Comparison of ENCODE assay signal across 11 mouse cellular contexts in genomic region chr7:68021741-68022140, GRCm38 (mm10).
DNase-seq lines count a peak whose midpoint lies in the region; ATAC-seq and TF ChIP-seq lines count a peak whose summit lies in the region.
"Had no signal": no experiment of that assay in that cellular context is flagged by ENCODE, and none has a peak within 500 bp of the region (broad histone marks: within the 10 kb centered on the region; RNA-seq: fewer than 3 reads in every experiment).

No protein-coding gene starts in this region.

- no peak for TF ChIP-seq CTCF in C2C12 (IDR thresholded peaks at IDR 0.05; ENCODE audit: control insufficient read depth, insufficient read depth, insufficient read length)

- peaks cover 30% of the 10 kb centered on the region for H3K79me3 ChIP-seq in C2C12 (ENCODE audit: low read depth)

- peaks cover 51% of the 10 kb centered on the region for H3K4me1 ChIP-seq in lung, embryonic 15.5 days
- peaks cover 19% of the 10 kb centered on the region for H3K4me1 ChIP-seq in midbrain, embryonic 15.5 days
- peaks cover 34% of the 10 kb centered on the region for H3K4me1 ChIP-seq in forebrain, embryonic 10.5 days

- peaks cover 63% of the 10 kb centered on the region for H3K79me2 ChIP-seq in C2C12 (ENCODE audit: control insufficient read depth, insufficient read depth)

- H3K4me3 ChIP-seq in C2C12 (ENCODE audit: insufficient read depth, poor library complexity, severe bottlenecking) = peak overlapping the region; percentile 18
- no peak overlapping the region for H3K4me3 ChIP-seq in lung, embryonic 15.5 days
- no peak overlapping the region for H3K4me3 ChIP-seq in midbrain, embryonic 15.5 days
- no peak overlapping the region for H3K4me3 ChIP-seq in forebrain, embryonic 10.5 days
- H3K4me3 ChIP-seq: erythroblast, embryonic 14.5 days had no signal

- peak; percentile 87 to 89 for DNase-seq in adrenal gland, postnatal 36 days
- peak; percentile 74 to 80 for DNase-seq in heart, postnatal 10 days
- DNase-seq in right cerebral cortex, postnatal 25 days = no peak
- DNase-seq in forebrain, embryonic 10.5 days (ENCODE audit: extremely low spot score, low spot score) = no peak
- DNase-seq: spleen, adult 18-20 months had no signal

- no peaks in the 10 kb centered on the region for H3K9me3 ChIP-seq in lung, embryonic 15.5 days
- no peaks in the 10 kb centered on the region for H3K9me3 ChIP-seq in midbrain, embryonic 15.5 days
- no peaks in the 10 kb centered on the region for H3K9me3 ChIP-seq in forebrain, embryonic 10.5 days

- peaks cover 10% of the 10 kb centered on the region for H3K36me3 ChIP-seq in C2C12 (ENCODE audit: control insufficient read depth, insufficient read depth)
- no peaks in the 10 kb centered on the region for H3K36me3 ChIP-seq in lung, embryonic 15.5 days
- no peaks in the 10 kb centered on the region for H3K36me3 ChIP-seq in midbrain, embryonic 15.5 days (replicated peaks)
- H3K36me3 ChIP-seq in forebrain, embryonic 10.5 days (replicated peaks) = peaks cover 32% of the 10 kb centered on the region

- no peak overlapping the region for H3ac ChIP-seq in C2C12 (ENCODE audit: control insufficient read depth, insufficient read length, low read depth)

- no peak overlapping the region for H3K4me2 ChIP-seq in lung, embryonic 15.5 days
- H3K4me2 ChIP-seq in midbrain, embryonic 15.5 days = no peak overlapping the region

- ATAC-seq in lung, embryonic 15.5 days (ENCODE audit: borderline replicate concordance, extremely low read depth, low FRiP score, low TSS enrichment) = peak; percentile 77; the same call in 1 of the 2 replicates
- ATAC-seq in frontal cortex, adult (ENCODE audit: low TSS enrichment) = no peak
- no peak for ATAC-seq in midbrain, embryonic 15.5 days (replicated peaks)

- no peak overlapping the region for H3K9ac ChIP-seq in lung, embryonic 15.5 days
- H3K9ac ChIP-seq in midbrain, embryonic 15.5 days = no peak overlapping the region

- peak overlapping the region; percentile 22 for H3K27ac ChIP-seq in lung, embryonic 15.5 days
- H3K27ac ChIP-seq in midbrain, embryonic 15.5 days = no peak overlapping the region
- H3K27ac ChIP-seq in forebrain, embryonic 10.5 days = no peak overlapping the region
- H3K27ac ChIP-seq: macrophage had no signal

- no peaks in the 10 kb centered on the region for H3K27me3 ChIP-seq in C2C12 (ENCODE audit: control insufficient read depth, insufficient read depth, insufficient read length)
- no peaks in the 10 kb centered on the region for H3K27me3 ChIP-seq in lung, embryonic 15.5 days
- H3K27me3 ChIP-seq in midbrain, embryonic 15.5 days (replicated peaks) = no peaks in the 10 kb centered on the region
- H3K27me3 ChIP-seq in forebrain, embryonic 10.5 days (ENCODE audit: poor library complexity, severe bottlenecking) = no peaks in the 10 kb centered on the region

- WGBS in lung, embryonic 15.5 days = 18% methylated on average over 2 of the region's 2 CpGs
- WGBS in midbrain, embryonic 15.5 days = 73% methylated on average over 2 of the region's 2 CpGs
- WGBS in forebrain, embryonic 10.5 days = 82% methylated on average over 2 of the region's 2 CpGs

- intact Hi-C loops in heart, postnatal 10 days (cut with DNase I) = no loop called here

TF ChIP-seq in C2C12, 6 proteins besides CTCF, POLR2A, EP300 and RAD21:
- TF ChIP-seq USF1 (IDR thresholded peaks at IDR 0.05; ENCODE audit: low read depth) = no peak
- TF ChIP-seq CEBPB (IDR thresholded peaks at IDR 0.05; ENCODE audit: low read depth) = no peak
- TF ChIP-seq MYOD1 (IDR thresholded peaks at IDR 0.05; ENCODE audit: control insufficient read depth, insufficient read length, low read depth) = no peak
- TF ChIP-seq FOSL1 (IDR thresholded peaks at IDR 0.05; ENCODE audit: insufficient read depth, low read length, poor library complexity, severe bottlenecking) = peak; percentile 76
- TF ChIP-seq MAX (IDR thresholded peaks at IDR 0.05) = no peak

Comparison
In these comparisons a context has a peak if more than half of its experiments do, and no peak if none do; other contexts are left out.
1. DNase-seq: peak in adrenal gland, postnatal 36 days (2 of 2) and heart, postnatal 10 days (2 of 2); none in right cerebral cortex, postnatal 25 days (single experiment) and forebrain, embryonic 10.5 days (single experiment).